Mouse (Mus musculus) right cerebral cortex, postnatal 14 days (tissue): Measurements from ENCODE around the gene Gm28053.

Experiments used
- DNase-seq: peaks from one replicate; pipeline ENCODE4 v3.0.0; 2022

Gm28053 gene

GRCm38 (mm10) chr6:48742422-48743351 is 24.3 kb downstream of the Gm28053 start:
- peak; percentile 23 for DNase-seq

- no peak for DNase-seq
Measured at GRCm38 (mm10) chr6:48745490-48745889, 27.1 kb downstream of the Gm28053 start.

GRCm38 (mm10) chr6:48745959-48746889 is 27.8 kb downstream of the Gm28053 start, which contains the start of gene Gimap5:
TSS of gene Gimap5 (plus strand) at chr6:48746197.
- DNase-seq, result no peak

- no peak for DNase-seq
Measured at GRCm38 (mm10) chr6:48747091-48747966, 28.9 kb downstream of the Gm28053 start.

GRCm38 (mm10) chr6:48763567-48764270 is 45.3 kb downstream of the Gm28053 start:
- DNase-seq, result no peak

- no peak for DNase-seq
Measured at GRCm38 (mm10) chr6:48764496-48764895, 46.1 kb downstream of the Gm28053 start.

- DNase-seq, result no peak
Measured at GRCm38 (mm10) chr6:48768178-48768869, 49.9 kb downstream of the Gm28053 start.

- DNase-seq, result no peak
Measured at GRCm38 (mm10) chr6:48768933-48769332, 50.5 kb downstream of the Gm28053 start.

GRCm38 (mm10) chr6:48770696-48771095 is 52.3 kb downstream of the Gm28053 start, which contains the start of gene Gimap3:
TSS of gene Gimap3 (minus strand) at chr6:48770851.
- no peak for DNase-seq

GRCm38 (mm10) chr6:48772030-48772429 is 53.6 kb downstream of the Gm28053 start:
- DNase-seq, result peak; percentile 80

- no peak for DNase-seq
Measured at GRCm38 (mm10) chr6:48784406-48784805, 66.0 kb downstream of the Gm28053 start.

GRCm38 (mm10) chr6:48785189-48785588 is 66.8 kb downstream of the Gm28053 start:
- no peak for DNase-seq

GRCm38 (mm10) chr6:48785601-48786000 is 67.2 kb downstream of the Gm28053 start:
- DNase-seq, result no peak

- no peak for DNase-seq
Measured at GRCm38 (mm10) chr6:48787867-48788266, 69.5 kb downstream of the Gm28053 start.

- DNase-seq, result no peak
Measured at GRCm38 (mm10) chr6:48801897-48802296, 83.5 kb downstream of the Gm28053 start.
